Mouse (Mus musculus) urinary bladder, postnatal 4 days (tissue): ENCODE data around the gene Gm49450.
"Not testable (repeated sequence)": the region's sequence is repeated elsewhere in the genome, so short reads cannot be mapped to it uniquely, and the experiment has no call there.

ENCODE experiments used
- DNase-seq, 2 experiments: peaks; one replicate each; pipeline ENCODE4 v3.0.0; 2021 to 2022; ENCODE audit warnings: low spot score in 2 of 2

The Gm49450 gene

DNA sequence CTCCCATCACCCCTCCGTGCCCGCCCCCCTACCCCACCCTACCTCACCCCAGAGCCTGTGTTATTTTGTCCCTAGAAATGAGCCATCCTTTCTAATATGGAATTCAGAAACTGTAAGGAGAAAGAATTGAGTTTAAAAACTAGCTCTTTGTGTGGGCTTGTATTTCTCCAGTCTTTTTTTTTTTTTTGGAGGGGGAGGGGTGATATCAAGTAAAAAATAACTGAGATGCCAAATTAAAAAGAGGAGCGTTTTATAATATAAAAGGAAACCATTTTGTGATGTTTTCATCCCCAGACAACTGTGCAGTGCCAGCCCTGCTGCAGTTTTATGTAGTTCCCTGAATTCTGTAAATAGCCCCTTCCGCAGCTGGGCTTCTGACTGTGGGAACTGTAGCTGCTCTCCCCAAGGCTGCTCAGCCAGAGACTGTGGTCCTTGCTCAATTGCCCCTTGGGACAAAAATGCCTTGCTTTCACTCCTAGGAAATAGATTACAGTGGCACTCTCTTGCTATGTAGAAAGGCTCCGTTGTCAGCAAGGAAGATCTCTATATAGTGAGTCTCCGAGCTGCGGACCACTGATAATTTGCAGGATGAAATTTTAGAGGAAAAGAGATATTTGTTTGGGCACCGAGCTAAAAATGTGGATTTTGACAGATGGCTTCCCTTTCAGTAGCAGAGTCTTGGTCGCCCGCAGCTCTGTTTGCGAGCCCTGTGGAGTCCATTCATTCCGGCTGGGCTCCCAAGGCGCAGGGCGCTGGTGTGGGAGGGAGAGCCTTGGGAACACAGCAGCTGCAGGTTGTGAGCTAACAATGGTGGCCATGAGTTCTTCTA lies 1.3 kb upstream of the Gm49450 start:
- DNase-seq, result no peak

DNA sequence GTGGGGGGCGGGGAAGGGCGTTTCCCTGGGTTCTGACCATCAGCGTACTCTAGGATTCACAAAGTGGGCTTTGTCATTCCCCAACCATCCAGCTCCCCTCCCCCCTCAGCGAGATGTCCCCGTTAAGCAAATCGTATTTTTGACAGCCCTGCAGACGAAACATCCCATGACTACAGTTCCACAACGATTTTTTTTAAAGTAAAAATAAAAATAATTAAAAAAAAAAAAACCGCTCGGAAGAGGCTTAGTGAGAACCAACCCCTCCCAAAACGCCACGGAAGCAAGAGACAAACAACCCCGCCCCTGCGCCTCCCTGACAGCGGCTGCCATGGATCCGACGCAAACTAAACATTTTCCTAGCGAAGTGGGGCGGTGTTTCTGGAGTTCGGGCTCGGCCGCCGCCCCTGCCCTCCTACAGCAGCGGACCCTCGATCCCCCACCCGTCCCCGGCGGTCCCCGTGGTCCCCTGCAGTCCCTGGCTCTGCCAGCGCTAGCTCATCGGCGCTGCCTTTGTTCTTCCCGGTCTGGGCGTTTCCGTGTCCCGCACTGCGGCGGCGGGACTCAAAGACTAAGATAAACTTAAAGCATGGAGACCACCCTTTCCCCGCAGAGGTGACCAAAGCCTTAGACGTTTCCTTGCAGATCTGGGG lies 475 bp downstream of the Gm49450 start:
- DNase-seq, result peak; percentile 57 to 65

DNA sequence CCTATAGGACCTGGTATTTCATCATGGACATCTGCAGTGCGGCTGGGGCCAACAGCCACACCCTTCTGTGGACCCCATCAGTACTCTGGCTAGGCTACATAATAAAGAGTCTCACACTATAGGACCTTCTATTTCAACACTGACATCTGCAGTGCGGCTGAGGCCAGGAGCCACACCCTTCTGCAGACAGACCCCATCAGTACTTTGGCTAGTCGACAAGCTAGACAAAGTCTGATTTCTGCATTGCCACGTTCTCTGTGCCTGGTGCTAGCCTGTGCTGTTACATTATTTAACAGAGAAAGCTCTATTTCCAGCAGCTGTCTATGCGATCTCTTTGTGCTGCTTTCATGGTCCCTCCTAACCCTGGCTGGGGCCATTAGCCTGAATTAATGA lies 1.3 kb downstream of the Gm49450 start:
- DNase-seq, result no peak

DNA sequence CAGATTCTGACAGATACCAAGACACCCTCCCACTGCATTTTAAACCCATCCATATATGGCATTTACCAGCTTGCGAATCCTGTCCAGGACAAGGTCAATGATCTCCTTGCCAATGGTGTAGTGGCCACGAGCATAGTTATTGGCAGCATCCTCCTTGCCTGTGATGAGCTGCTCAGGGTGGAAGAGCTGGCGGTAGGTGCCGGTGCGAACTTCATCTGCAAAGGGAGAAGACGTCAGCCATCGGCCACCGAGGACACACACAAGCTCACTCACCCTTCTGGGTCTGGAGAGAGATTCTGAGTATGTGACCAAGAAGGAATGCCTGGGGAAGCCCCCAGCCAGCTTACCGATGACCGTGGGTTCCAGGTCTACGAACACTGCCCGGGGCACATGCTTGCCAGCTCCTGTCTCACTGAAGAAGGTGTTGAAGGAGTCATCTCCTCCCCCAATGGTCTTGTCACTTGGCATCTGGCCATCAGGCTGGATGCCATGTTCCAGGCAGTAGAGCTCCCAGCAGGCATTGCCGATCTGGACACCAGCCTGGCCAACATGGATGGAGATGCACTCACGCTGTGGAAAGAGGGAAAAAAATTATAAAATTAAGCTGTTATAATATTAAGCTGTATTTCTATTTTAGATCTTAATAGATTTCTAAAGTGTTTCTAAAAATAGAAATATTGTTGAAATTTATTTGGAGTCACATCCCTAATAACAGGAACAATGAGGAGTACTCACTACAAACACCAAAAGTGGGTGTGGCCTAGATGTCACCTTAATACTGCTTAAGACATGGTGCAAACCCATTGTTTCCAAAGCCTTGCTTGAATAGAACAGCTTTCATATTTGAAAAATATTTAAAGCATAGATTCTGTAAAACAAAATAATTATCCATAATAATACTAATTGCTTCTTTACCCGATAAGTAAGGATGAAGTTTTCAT lies 2.0 kb downstream of the Gm49450 start:
- not testable (repeated sequence) for DNase-seq

DNA sequence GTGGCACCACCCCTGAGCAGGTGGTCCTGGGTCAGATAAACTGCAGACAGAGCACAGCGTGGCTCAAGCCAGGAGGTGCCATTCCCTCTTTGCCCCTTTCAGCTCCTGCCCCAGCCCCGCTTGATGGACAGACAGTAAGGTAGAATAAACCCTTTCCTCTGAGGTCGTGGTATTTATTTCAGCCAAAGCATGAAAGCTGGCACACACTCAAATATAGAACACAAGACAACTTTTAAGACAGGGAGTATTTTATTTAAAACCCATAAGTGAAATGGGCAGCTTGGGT lies 3.8 kb downstream of the Gm49450 start:
- no peak for DNase-seq

DNA sequence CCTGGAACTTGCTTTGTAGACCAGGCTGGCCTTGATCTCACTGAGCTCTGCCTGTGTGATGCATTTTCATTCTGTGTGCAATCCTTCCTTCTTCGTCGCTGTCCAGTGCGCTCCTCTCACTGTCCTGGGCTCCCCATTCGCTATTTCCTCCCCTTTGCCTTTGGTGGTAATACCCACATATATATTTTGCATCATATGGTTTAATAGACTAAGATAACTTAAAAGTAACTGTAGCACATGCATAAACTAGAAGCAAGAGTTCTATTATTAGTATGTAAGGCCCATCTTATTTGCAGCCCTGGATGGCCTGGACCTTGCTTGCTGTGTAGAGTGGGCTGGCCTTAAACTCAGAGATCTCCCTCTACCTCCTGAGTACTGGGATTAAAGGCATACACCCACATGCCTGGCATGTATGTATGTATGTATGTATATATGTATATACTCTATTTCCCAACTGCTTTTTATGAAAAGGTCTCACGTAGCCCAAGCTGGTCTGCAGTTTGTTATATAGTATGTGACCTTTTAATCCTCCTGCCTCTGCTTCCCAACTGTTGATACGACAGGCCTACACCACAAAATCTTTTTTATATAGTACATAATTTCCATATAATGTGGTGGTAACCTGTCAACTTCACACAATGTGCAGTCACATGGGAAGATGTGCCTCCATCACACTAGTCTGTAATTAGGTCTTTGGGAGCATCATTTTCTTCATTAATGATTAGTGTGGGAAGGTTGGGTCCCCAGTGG lies 4.3 kb downstream of the Gm49450 start:
- DNase-seq, result no peak

DNA sequence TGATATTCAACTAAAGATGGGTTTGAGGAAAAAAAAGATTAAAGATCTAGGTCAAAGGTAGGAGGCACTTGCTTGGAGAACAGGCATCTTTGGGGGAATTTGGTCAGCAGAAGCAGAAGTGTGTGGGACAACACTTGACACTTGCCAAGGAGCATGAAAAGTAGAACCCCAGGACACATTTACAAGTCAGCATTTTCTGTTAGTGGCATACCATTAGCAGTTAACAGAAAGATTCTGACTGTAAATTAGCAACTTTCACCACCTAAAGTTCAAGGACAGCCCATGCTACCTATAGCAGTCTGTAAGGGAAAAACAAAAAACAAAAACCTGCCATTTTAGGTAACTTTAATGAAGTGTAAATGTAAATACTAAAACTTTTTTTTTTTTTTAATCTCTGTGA lies 5.0 kb downstream of the Gm49450 start:
- no peak for DNase-seq

DNA sequence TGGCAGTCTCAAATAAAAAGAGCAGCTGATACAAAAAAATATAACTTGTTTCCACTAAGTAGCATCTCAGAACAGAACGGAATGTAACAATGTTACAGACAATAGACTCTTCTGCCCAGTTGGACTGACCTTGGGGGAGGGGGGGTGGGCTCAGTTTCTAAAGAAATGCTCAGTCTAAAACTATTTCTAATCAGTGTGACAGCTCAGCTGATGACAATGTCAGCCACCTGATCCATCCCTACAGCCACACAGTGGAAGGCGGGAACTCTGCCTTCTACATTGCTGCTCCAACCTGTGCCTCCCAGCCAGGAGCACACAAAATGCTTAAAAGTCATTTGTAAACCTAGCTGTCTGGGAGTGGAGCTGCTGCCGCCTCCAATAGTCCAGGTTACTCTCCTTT lies 5.5 kb downstream of the Gm49450 start:
- no peak for DNase-seq

DNA sequence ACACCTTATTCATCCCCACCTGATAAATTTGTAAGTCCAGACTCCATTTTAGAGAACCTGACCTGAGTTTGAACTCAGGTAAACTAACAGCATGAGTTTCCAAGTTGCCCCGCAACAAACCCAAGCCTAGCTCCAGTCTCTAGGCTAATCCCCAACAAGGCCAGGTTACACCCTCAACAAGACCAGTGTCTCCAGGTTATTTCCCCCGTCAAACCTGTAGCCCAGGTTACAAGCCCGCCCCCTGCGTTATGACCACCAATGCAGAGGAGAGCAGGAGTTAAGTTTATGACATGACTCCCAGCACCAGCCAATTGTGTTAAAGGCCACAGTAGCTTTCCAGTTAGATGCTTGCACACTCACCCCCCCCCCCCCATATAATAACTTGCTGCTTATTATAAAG lies 10.2 kb downstream of the Gm49450 start:
- no peak for DNase-seq

DNA sequence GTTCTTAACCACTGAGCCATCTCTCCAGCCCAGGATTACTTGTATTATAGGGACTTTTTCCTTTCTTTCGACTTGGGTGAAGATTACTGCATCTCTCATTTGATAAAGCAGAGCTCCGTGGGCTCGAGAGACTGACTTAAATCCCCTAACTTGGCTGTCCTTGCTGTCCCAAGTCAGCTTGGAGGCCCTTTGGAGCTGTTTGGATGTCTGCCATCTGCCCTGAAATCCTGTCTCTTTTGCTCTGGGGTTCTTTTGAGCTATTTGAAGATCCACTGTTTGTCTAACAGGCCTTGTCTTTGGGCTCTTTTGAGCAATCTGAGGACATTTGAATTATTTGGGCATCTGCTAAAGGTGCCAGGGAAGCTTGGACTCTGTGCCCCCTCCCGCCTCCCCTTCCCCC lies 11.3 kb downstream of the Gm49450 start:
- no peak for DNase-seq

DNA sequence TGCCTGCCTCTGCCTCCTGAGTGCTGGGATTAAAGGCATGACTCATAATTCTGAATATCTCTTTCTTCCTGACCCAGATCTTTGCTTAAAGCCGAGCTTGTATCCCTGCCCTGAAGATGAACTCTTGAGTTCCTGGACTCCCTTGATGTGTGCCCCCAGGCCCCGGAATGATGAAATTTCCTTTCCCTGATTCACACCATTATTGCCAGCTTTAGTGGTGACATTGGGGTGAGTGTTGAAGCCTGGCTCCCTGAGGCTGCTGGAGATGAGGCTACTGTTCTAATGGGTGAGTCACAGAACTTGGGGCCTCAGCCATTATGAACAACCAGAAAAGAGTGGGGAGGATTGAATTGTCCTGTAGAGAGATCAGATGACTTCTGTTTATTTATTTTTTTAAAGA lies 11.8 kb downstream of the Gm49450 start:
- no peak for DNase-seq

DNA sequence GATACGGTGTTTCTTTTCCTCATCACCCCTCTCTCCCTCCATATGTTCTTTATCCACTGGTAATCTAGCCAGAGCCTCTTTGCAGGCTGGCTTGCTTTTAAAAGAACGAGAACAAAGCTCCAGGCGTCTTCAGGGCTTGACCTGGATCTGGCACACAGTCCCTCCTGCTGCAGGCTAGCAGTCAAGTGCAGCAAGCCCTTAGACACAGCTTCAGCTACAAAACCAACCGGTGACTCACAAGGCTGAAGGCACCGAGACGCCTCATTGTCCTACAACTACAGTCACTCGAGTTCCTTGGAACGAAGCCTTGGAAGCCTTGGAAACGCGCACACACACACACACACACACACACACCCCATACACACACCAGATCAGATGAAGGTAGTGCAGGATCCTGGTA lies 12.5 kb downstream of the Gm49450 start:
- DNase-seq, result no peak

DNA sequence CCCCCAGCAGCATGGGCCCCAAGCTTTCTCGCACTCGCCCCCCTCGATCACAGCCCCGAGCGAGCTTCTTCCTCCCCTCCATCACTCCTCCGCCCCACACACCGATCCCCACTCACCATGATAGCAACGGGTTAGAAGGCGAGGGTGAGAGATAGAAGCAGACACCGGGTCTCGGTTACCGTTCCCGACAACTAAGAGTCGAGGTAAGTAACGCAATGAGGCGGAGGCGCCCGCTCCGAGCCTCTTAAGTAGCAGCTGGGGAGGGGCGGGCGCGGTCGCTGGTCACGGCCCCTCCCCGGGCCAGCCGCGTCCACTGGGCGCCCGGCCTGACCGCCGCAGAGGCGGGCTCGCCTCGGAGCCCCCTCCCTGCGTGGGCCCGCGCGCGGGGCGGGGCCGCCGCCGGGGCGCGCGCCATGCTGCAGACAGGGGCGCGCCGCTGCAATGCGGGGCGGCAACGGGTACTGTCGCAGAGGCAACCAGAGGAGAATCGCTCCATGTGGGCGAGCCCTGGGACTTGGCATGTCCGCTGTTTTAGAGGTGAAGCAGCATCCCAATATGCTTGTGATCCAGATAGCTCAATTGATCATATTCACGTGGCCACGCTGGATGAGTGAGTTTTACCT lies 19.0 kb downstream of the Gm49450 start, which contains the start of gene Tuba1b:
Gene Tuba1b, minus strand, starts transcription at position 349 of the 623 bp plus-strand sequence.
- peak; percentile 92 to 95 for DNase-seq

DNA sequence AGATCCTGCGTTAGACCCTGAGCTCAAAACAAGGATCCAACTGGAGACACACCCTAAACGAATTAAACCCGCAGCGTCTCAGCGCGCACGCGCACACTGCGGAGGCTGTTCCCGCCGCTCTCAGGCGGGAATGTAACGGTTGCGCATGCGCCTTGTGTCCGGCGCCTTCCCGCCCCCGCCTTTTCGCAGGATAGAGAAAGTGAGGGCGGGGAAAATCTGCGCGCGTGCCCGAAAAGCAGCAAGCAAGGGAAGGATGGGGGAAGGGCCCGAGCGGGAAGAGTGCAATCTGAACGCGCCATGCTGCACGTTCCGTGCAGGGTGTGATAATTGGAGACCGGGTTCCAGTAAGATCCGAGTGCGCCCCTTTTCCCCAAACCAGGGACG lies 19.5 kb downstream of the Gm49450 start:
- DNase-seq, result peak; percentile 92 to 96

DNA sequence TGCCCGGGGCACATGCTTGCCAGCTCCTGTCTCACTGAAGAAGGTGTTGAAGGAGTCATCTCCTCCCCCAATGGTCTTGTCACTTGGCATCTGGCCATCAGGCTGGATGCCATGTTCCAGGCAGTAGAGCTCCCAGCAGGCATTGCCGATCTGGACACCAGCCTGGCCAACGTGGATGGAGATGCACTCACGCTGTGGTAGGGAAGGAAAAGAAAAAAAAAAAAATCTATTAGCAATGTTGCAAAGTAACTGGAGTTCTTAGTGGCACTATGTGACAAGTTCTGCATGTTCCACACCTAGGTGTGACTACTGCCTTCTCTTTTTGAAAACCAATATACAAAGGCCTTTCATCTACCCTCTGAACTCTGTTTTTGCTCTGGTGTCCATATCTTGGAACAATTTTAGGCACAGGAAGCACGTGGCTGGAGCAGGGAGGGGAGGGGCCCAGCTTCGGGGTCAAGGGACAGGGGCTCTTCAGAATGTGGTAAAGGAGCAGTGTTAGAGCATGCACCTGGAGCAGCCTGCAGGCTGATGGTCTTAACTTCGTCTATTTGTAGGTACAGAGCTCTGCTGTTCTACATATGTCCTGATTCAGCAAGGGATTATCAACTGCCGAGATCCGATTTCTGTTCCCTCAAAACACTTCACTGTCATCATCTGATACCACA lies 20.2 kb downstream of the Gm49450 start:
- not testable (repeated sequence) for DNase-seq

DNA sequence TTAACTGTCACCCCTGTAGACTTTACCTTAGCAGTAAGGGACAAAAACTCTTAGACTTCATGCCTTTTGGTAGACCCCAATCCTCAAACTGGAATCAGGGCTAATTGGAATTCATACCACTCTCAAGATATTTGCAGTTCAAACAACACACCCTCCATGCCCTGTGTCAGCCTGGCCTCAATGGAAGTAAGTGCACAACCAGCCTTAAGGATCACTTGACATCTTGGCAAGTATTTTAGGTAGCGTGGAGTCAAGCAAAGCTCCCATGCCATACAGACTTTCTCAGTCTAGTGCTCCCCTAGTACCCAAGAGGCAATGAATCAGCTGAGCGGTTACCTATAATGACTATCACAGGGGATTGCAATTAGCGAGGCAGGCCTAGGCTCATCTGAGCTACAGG lies 22.4 kb downstream of the Gm49450 start:
- DNase-seq, result no peak

DNA sequence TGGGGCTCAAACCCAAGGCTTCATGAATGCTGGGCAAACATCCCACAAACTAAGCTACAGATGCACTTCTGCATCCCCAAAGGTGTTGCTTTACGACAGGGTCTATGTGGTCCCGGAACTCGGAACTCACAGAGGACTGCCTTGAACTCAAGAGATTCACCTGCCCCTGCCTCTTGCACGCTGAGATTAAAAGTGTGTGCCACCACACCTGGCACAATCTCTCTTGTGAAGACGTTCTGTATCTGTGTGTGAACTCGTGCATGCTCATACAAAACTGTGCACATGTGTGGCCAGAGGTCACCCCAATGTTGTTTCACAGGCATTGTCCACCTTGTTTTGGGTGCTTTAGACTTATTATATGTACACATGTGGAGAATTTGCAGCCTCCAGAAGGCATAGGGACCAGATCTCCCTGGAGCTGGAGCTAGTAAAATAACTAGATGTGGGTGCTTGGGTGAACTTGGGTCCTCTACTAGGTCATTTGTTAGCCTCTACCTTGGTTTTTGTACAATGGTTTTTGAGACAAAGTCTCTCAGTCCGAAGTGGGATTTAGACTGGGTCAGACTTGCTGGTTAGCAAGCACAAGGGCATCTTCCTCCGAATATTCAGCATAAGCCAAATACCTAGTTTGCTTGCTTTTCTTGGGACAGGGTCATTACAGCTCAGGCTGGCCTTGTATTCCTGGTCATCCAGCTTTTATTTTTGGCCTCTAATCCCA lies 23.2 kb downstream of the Gm49450 start:
- no peak for DNase-seq

DNA sequence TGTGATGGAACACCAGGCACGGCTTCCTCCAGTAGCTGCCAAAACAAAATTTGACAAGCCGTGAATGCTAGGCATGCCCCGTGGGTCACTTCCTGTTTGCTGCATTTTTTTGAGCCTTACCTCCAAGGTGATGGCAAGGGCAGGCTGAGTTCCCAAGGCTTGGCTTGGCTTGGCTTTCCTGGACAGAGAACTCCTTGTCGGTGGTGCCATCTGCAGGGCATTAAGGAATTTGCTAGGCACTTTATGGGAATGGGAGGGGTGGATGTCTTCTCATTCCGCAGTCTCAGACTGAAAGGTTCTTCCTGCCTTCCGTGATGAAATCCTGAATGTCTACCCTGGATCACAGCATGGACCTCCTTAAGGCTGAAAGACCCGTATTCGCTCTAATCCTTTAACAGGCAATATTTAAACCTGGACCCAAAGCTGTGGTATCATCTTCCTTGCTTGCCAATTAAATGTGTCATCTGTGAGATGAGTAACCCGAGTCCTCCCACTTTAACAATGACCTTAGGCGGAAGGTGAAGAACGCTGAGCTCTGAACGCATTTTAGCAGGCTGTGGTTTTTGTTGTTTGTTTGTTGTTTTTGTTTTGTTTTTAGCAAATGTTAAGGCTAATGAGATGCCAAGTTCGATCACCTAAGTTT lies 24.6 kb downstream of the Gm49450 start:
- peak; percentile 55 to 69 for DNase-seq

DNA sequence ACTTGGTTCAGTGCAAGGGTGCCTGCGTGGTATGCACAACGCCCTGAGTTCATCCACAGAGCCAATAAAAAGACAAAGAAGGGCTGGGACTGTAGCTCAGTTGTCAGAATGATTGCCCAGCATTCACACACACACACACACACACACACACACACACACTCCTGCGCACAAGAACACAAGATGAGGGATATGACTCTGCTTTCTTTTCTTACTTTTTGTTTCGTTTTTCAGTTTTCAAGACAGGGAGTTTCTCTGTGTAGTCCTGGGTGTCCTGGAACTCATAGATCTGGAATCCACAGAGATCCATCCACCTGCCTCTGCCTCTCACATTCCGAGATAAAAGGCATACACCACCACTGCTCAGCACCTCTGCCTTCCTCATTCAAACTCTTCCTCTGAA lies 25.8 kb downstream of the Gm49450 start:
- no peak for DNase-seq

DNA sequence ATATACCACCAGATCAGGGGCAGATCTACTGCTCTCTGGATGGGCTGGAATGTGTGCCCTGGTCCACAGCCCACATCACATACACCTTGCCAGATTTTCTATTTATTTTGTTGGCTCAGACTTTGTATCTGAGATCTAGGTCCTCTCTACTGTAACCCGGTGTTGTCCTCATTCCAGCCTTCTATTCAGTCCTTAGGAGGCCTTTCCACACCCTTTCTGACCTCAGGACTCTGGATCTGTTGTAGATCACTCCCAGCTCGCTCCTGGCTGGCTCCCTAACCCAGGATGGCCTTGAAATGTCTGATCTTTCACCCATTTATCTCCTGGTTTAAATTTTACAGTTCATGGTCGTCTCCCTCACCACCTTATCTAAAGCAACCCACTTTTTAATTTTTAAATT lies 28.7 kb downstream of the Gm49450 start:
- no peak for DNase-seq
